20 mouse cellular contexts compared by ENCODE assay signal in the genomic region with DNA sequence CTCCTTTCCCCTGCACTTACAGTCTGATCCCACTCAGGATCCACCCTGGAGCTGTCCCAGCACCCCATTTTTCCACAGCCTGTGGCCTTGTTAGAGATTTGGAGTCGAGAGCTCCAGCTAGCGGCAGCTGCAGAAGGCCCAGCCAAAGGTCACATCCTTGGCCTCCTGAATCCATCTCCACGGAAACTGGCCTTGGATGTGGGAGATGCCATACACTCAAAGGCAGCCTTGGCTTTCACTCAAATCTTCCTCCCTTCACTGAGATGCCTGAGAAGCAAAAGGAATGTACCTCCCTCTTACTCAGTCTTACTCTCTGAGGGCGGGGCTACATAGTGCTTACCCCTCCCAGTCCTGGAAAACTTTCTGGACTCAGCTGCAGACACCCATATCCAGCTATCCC. TPM values are rescaled to one million over a fixed set of nuclear protein-coding genes. Genes with fewer than 3 reads are reported as not detected.
DNase-seq lines count a peak whose midpoint lies in the region; TF ChIP-seq lines count a peak whose summit lies in the region.
"Had no signal": no experiment of that assay in that cellular context is flagged by ENCODE, and none has a peak within 500 bp of the region (broad histone marks: within the 10 kb centered on the region; RNA-seq: fewer than 3 reads in every experiment).

No protein-coding gene starts in this region.

- TF ChIP-seq CTCF in layer of hippocampus, adult 2 months (conservative IDR thresholded peaks at IDR 0.05) = peak; percentile 14; the same call in 1 of the 2 replicates

- no peak overlapping the region for H3K4me3 ChIP-seq in layer of hippocampus, adult 2 months
- H3K4me3 ChIP-seq: heart, adult 2 months; megakaryocyte, embryonic 14.5 days; stomach, embryonic 15.5 days had no signal

- peak; percentile 3 for DNase-seq in cerebellum, adult 9-11 months
- DNase-seq in cerebellum, adult 8-10 months = no peak
- DNase-seq in layer of hippocampus, adult 2 months (ENCODE audit: low spot score in 2 of 2) = peak in 1 of 2 experiments; percentile 4
- no peak for DNase-seq in layer of hippocampus, adult 9-11 months
- DNase-seq in ovary, adult 18-20 months (ENCODE audit: low spot score) = peak; percentile 57
- no peak for DNase-seq in ovary, postnatal 10 days (ENCODE audit: low spot score)
- DNase-seq in embryo, embryonic 10.5 days (ENCODE audit: low spot score) = peak; percentile 39
- DNase-seq in frontal cortex, postnatal 14 days (ENCODE audit: low spot score in 2 of 2) = no peak
- DNase-seq: cerebellum, adult 11-12 months; gastrocnemius, postnatal 10 days; kidney, adult 2 months; kidney, postnatal 14 days; layer of hippocampus, postnatal 36 days; lung, embryonic 14.5 days; right cerebral cortex, adult 18-20 months; spleen, adult 18-20 months; thymus, postnatal 14 days had no signal

- H3K27ac ChIP-seq in layer of hippocampus, adult 2 months = no peak overlapping the region
- H3K27ac ChIP-seq: heart, adult 2 months; stomach, embryonic 15.5 days had no signal

RNA-seq across cellular contexts. Expression of a gene that starts 56.2 kb away (rescaled TPM):
- total RNA-seq in layer of hippocampus, adult 2 months (2021) = 1 to 10 TPM; 3.0 to 5.2 TPM

Comparison
In these comparisons a context has a peak if more than half of its experiments do, and no peak if none do; other contexts are left out.
1. DNase-seq: peak in cerebellum, adult 9-11 months (single experiment), ovary, adult 18-20 months (single experiment) and embryo, embryonic 10.5 days (single experiment); none in cerebellum, adult 8-10 months (single experiment), layer of hippocampus, adult 9-11 months (single experiment), ovary, postnatal 10 days (single experiment) and frontal cortex, postnatal 14 days (0 of 2).